Mouse (Mus musculus) heart, adult 8-10 months (tissue): ENCODE measurements around the gene Mef2b. TPM values are rescaled to one million over a fixed set of nuclear protein-coding genes. Genes with fewer than 3 reads are reported as not detected.

Experiments
- DNase-seq: peaks from one replicate; pipeline ENCODE4 v3.0.0; 2022; ENCODE audit warnings: low spot score
- total RNA-seq, 4 experiments: library from RNA; stranded (reverse); gene quantifications; 2 replicates each; pipeline ENCODE4 v1.2.4; 2022

Gene Mef2b
- under 1 TPM in 3 of 4 experiments, not detected in 1; 0.25 to 0.78 (median 0.29) TPM for total RNA-seq

DNA sequence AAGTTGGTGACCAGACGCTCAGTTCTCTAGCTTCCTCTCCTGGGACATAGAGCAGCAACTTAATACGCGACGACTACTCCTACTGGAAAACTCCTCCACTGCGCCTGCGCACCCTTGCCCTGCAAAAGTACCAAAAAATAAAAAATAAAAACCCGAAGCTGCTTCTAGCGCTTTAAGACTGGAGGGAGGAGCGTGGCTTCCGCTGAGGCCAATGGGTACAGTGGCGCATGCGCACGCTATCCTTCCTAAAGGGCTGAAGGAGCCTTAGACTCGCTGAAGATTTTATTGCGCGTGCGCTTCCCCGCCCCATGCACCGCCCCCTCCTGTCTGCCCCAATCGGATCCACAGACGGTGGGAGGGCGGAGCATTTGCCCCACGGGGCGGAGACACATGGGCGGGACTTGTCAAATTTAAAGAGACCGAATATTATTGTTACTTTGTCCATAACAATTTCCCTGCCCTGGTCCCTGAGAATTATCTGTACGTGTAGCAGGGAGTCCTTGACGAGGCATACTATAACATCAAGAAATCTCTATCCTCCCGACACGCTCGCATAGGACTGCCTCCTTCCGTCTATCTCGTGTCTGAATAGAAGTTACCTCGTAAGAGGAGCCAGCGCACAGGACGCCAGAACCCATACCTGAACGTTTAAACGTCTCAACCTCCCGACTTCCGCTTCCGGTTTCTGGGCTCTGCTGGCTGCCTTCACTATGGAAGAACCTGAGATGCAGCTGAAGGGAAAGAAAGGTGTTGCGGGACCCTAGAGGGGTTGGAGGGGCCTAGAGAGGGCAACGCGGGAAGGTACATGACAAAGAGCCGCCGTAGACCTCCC is at the start of gene Mef2b, which contains the start of the genes Rfxank and Borcs8:
Gene Mef2b (plus strand): TSS at position 686 of the 832 bp plus-strand sequence.
Gene Rfxank (minus strand): TSS at position 129 of the 832 bp plus-strand sequence.
Gene Borcs8 (plus strand): TSS at position 474 of the 832 bp plus-strand sequence.
- peak; percentile 99 for DNase-seq

DNA sequence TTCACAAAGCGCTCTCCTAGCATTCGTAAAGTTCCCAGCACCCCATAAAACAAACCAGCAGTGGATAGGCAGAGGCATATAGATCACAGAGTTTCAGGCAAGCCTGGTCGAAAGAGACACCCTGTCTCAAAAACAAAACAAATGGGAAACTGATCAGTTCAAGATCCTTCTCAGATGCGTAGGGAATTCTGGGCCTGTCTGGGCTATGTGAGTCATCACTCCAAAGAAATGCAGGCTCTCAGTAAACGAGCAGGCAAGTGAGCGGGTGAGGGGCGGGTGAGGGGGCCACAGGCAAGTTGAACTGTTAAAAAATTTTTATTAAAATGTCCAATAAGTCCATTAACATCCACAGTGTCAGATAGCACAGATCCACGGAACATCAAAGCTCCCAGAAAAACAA is 46.7 kb upstream of the Mef2b start:
- DNase-seq = no peak

DNA sequence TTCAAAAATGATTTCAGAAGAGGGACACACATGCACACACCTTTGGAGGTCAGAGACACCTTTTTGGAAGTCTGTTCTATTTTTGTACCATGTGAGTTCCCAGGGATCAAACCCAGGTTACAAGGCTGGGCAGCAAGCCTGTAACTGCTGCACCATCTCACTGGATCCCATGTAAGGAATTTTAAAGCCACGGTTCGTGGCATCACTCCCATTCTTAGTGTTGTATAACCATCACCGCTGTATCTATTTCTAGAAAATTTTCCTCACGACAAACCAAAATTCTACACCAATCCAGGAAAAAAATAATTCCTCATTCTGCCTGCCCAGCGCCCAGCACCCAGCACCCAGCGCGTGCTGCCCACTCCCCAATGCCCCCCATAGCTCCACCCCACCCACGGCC is 40.2 kb upstream of the Mef2b start:
- no peak for DNase-seq

DNA sequence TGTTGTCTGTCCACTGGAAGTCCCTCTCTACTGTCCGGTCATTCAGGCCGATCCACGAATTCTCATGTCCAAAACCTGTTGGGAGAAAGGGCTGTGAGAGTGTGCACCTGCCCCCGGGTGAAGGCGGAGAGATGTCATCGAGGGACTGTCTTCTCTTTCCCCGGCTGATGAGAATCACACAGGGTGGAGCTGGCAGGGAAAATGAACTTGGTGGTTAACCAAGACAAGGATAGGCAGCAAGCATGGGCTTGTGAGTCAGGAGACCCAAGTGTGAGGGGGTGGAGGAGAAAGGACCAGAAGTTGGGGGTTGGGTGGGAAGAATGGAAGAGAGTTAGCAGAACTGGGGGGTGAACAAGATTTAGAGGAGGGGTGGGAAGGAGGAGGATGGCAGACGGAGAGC is 39.3 kb upstream of the Mef2b start:
- no peak for DNase-seq

DNA sequence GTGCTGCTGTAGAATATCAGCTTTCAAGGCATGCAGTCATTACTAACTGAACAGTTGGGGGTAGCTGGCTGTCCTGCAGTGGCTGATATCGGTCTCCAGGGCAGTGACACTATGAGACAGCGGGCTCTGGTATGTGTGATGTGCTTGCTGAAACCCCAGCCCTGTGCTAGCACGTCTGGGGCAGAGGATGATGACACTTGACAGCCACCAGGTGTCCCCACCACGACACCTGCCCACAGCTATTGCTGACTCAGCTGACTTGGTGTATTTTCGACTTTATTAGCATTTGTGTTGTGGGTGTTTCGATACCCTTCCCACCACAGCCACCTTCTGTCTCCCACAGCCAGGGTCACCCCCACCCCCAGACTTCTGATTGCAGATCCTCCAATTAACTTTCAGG is 35.0 kb upstream of the Mef2b start:
- DNase-seq = no peak

DNA sequence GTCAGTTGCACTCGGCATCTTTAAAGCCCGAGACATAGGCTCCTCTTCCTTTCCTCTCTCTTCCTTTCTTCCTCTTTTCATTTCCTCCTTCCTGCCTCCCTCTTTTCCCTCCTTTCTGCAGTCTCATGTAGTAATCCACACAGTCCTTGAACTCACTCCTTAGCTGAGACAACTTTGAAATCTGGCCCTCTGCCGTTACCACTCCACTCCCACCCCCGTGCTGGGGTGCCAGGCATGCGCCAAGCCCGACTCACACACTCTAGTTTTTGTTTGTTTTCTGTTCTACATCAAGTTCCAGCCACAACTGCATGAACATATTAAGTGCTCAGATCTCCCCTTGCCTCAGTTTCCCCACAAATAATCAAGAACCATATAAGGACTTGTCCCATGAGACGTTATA is 34.6 kb upstream of the Mef2b start:
- no peak for DNase-seq

DNA sequence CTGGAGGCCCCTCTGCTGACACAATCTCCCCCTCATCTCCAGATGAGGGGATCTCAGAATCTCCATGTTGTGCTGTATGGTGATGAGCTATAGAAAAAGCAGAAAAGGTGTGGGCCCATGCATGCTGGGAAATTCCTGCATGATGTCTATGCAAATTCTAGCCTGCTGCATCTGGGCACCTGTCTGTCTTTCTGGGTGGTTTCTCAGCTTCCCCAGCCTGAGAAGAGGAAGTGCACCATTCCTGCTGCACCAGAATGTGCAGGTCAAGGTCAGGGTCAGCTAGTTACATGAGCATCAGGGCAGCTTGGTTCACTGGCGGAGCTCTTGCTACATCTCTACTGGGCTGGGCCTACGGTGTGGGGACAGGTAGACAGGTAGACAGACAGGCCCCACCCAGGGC is 29.1 kb upstream of the Mef2b start:
- no peak for DNase-seq

DNA sequence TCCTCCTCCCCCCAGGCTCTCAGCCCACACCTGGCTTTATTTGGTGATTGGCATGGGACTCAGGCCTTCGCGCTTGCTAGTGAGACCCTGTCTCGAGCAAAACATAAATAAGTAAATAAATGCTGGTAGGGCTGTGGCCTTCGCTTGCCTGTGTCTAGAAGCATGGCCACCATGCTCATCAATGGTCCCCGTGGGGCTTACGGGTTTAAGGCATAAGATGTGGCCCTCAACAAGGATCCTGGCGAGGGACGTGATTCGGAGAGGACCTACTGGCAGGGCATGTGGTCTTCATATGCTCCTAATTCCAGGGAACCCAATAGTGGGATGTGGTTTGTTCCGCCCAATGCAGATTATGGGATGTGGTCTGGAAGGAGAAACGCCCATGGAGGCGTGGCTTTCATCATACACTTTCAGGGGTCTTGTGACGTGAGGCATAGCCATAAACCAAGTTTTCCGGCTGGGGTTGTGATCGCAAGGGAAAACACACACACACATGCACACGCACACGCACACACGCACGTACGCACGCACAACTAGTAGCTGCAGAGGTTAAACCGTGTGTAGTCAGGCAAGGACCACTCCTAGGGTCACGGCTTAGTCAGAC is 28.2 kb upstream of the Mef2b start:
- DNase-seq = no peak

DNA sequence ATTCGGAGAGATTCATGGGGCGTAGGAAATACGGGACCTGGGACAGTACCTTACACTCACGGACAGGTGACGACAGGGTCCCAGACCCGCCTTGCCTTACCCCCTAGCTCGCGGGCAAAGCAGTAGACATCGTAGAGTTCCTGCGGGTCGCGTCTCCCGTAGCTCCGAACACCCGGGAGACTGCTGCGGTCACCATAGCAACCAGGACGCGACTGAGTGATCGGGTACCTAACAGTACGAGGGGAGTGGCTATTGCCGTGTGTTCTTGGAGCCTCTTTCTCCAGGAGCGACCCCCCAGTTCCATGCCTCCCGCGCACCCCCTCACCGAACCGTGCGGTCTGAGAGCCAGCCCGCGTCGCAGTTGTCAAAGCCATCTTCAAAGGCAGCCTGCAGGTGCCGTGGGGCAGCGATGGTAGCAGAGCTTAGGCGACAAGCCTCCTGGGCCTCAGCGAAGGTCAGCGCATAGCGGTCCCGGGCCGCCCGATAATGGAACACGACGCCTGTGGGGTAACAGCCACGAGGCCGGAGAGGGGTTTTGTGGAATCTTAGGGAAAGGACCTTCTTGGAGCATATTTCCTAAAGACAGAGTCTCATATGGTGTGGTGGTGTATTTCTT is 27.0 kb upstream of the Mef2b start:
- DNase-seq = no peak

DNA sequence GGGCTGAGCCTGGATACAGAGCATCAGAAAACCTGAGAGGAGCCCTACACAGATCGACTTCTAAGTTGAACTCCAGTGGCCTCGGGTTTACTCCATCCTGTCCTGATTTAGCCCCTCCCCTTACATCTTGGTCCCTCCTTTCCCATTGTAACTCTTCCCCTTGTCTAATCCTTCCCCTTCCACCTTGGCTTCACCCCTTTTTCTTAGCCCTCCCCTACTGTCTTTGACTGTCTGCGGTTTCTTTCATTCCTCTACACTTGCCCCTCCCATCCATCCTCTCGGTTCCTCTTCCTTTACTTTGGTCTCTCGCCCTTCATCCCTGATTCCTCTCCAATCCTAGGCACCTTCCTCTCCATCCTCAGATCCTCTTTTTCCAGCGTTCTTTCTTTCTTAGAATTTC is 25.0 kb upstream of the Mef2b start:
- no peak for DNase-seq

DNA sequence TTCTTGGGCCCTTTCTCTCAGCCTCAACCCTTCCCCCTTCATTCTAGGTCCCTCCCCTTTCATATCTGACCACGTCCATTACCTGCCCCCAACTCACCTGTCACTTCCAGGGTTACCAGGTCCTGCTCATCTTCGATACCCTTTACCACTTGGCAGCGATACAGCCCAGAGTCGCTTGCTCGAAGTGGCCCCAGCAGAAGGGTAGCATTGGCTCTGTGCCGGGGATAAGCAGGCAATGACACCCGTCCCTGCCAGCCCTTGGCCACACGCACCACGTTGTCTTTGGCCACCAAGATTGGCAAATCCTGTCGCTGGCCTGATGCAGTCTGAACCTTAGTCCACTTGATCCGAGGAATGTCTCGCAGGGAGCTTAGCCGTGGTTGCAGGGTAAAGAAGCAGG is 24.6 kb upstream of the Mef2b start:
- DNase-seq = no peak

DNA sequence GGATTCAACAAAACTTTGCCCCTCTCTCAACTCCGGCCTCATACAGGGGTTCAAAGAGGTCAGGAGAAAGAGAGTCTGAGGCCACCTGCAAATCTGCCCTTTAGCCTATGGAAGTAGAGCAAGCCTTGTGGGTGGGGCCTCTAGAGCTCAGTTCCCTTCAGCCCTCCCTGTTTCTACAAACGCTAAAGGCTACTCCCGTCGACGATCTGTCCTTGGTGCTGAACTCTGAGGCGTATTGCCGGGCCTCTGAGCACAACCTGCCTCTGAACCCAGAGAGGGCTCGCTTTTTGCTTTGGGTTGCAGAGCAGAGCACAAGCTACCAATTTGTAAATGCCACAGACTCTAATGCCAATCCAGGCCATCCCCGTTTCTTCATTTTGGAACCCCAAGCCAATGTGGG is 21.9 kb upstream of the Mef2b start:
- DNase-seq = no peak

DNA sequence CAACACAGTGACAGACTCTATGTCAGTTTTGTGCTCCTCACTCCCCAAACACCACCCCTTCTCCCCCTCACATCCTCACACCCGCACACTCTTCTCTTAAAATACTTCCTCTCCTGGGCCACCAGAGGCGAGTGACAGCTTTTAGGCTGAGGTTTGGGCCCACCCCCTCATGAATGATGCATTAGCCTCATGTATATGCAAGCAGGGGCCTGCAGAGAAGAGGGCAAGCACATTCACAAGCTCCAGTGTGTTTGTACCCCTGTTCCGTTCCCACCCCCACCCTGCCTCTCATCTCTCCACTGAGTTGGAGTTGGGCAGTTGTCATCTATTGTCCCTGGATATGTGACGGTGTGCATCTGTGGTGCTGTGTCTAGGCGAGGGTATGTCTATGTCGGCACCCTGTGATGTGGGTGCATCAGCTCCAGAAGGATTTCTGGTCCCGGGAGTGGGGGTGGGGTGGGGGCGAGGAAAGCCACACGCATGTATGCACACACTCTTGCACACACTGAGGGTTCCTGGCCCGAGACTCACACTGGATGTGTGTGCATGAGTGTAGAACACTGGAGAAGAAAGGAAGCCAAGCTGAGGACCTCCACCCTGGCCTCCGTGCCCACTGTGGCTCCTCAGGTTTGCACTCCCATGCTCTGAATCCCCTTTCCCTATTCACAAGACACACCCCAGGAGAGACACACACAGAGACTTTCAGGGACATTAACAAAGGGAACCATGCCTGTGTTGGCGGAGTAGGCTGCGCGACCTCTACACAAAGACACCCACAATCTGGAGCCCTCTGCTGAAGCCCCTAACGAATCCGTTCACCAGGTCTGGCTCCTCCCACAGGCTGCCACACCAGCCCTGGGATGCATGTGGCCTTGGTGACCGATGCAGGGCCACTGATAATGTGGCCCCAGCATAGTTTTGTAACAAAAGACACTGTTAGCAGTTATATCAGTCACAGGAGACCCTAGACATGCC is 20.5 kb upstream of the Mef2b start:
- DNase-seq = no peak

DNA sequence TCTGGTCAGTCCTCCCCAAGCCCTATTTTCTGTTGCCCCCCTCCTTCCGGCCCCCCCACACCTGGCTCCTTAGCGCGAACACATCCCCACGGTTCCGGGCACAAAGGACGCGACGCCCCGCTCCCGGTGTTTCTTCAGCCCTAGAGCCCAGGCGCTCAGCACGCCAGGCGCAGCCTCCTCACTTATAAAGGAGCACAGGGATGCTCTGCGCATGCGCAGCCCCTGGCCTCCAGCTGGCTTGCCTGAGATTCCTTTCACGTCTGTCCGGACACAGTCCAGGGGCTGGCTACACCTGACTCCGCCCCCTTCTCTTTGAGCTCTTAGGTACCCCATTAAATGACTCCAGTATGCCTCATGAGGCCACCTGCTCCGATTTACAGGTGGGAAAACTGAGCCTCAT is 18.8 kb upstream of the Mef2b start, which contains the start of gene Ncan:
Gene Ncan (minus strand): TSS at position 207 of the 400 bp plus-strand sequence.
- DNase-seq = no peak

DNA sequence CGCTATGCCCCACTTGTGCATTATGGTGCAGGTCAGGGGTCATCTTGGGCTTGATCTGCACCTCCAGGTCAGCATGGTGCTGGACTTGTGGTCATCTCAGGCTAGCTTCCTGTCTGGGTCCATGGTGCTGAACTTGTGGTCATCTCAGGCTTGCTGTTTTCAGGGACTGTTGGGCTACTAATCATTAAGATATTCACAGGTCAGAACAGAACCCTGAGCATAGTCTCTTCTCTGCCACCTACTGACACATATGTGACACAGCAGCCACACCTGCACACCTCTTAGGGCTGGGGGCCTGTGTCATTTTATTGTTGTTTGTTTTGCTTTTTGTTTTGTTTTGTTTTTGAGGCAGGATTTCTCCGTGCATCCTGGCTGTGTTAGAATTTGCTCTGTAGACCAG is 16.6 kb upstream of the Mef2b start:
- no peak for DNase-seq

DNA sequence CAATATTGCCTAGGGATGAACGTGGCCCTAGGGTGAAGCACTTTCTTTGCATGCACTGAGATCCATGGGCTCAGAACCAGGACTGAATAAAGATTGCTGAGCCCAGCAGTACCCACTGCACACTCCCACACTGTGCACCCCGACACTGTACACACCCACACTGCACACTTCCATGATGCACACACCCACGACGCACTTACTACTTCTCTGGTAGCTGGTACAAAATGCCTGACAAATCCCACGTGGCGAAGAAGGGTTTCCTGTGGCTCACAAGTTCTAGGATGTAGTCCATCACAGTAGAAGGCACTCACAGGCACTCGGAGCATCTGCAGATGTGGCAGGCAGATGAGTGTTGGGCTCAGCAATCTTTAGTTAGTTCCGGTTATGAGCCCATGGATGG is 14.5 kb upstream of the Mef2b start:
- no peak for DNase-seq

DNA sequence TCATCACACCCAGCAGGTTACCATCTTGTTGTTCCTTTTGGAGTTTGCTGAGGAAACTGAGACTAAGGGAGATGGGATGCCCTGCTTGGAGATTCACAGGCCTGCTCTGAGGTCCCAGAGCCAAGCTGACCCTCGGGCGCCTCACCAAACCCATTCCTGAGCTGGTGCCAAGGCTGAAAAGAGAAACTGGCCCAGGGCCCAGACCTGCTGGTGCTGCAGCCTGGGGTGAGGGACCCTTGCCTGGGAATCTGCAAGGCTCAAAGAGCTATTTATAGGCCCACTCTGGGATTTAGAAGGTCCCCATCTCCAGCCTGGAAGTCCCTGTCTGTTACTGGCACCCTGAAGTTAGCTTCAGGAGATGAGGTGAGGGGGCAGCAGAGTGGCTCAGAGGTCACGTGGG is 11.1 kb upstream of the Mef2b start:
- DNase-seq = peak; percentile 75

DNA sequence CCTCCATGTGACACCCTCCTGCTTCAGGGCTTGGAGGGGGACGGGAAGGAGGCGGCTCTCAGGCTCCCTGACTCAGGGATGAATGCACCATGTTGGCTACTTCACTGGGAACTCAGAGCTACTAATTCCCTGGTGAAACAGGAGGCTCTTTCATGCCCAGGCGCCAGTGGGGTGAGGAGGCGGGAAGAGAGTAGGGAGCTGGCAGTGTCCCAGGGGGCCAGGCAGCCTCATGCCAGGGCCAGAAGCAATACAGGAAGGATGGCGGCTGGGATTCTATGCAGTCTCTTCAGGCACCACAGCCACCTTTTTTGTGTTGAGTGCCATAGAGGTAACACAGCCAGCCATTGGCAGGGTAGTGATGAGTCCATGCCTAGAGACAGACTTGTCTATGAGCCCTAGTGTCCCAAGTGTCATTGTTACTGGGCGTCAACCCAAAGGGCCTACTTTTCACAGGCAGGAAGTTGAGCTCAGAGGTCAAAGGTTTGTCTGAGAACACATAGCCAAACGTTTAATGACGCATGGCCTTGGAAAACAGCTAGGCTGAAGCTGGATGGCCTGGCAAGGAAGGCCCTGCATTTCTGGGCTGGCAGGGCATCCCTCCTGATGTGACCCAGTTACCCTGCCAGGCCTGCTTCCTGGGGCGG is 10.1 kb upstream of the Mef2b start:
- peak; percentile 51 for DNase-seq

DNA sequence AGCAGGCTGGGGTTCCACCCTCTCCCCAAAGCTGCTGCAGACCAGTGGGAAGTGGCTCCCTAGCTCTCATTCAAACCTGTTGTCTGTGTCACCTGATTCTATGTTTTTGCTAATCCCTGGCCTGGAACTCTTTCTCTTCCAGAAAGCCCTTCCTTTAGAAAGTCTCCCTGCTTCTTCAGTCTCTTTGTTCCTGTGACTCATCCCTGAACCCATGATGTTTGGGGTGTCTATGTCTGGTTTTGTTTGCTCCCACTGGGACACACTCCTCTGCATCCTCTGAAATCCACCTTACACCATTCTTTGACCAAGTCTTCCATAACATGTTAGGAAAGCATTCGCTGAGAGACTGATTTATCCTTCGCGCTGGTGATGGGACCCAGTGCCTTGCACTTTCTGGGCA is 9.4 kb upstream of the Mef2b start:
- DNase-seq = no peak

DNA sequence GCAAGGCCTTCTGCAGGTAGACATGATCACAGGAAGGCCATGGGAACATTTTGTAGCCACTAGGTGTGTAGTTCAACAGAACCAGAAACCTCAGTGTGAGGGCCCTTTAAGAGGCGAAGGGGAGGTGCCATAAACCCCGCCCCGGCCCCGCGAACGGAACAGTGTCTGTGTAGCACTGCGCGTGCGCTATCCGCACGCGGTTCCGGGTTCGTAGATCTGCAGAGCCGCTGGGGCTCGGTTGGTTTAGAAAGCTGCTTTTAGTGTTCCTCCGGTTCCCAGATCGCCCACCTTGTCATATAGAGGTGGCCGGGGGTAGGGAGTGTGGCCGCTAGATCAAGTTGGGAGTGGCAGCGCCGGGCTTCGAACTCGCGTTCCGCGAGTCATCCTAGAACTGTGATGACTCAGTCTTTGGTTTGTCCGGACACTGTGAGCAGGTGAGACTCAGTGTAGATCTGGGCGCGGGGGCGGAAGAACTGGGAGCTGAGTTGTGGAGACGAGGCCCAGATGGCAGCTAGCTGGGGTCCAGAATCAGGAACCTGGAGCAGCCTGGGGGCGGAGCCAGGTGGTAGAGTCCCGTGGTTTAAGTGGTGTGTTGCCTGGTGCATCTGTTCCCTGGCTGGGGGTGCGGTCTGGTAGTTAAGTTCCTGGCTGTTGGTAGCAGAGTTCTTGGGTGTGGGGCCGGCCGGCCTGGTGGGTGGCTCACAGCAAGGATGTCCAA is 8.2 kb upstream of the Mef2b start, which contains the start of gene Nr2c2ap:
Gene Nr2c2ap (plus strand): TSS at position 168 of the 718 bp plus-strand sequence.
- peak; percentile 81 for DNase-seq
